Mouse (Mus musculus) brain, embryonic 14.5 days (tissue): ENCODE measurements around the gene 2510009E07Rik.

Source experiments
- CTCF ChIP-seq: fragments of 200-500 bp; IDR thresholded peaks from 2 replicates; pipeline ENCODE4 v1.5.1; 2012; ENCODE audit warnings: inconsistent platforms, mild to moderate bottlenecking, moderate library complexity, borderline replicate concordance; ENCODE audit not compliant: insufficient read depth, insufficient read length; ENCODE audit errors: extremely low read depth
- POLR2A ChIP-seq: fragments of 200-500 bp; IDR thresholded peaks from 2 replicates; pipeline ENCODE4 v1.6.1; 2012; ENCODE audit warnings: mild to moderate bottlenecking, inconsistent platforms, borderline replicate concordance; ENCODE audit not compliant: poor library complexity, insufficient read depth, insufficient read length, severe bottlenecking; ENCODE audit errors: extremely low read depth

DNA sequence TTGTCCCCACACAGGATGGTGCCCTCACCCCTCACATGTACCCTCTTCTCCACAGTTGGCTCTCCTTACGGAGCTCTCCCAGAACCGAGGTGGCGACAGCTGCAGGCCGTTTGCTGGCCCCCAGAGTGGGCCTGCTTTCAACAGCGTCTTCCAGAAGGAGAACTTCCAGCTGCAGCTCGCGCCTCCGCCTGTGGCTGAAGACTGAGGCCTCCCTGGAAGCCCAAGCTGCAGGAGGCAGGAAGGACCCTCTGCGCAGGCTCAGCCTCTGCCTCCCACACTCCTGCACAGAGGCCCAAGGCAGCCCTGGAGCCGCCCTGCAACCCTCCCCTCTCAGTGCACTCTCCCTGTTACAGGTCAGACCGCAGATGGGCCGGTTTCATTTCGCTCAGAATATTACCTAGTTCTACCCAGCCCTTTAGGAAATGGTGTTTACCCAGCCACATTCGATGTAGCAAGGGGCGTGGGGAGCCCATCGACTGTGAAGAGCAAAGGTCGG is 50.4 kb downstream of the 2510009E07Rik start:
- TF ChIP-seq CTCF (no peak), POLR2A (no peak)
